Mouse (Mus musculus) left cerebral cortex, postnatal 25 days (tissue): ENCODE measurements around the gene Fbxo2. TPM values are rescaled to one million over a fixed set of nuclear protein-coding genes. Genes with fewer than 3 reads are reported as not detected.
"Not testable (repeated sequence)": the region's sequence is repeated elsewhere in the genome, so short reads cannot be mapped to it uniquely, and the experiment has no call there.

Experiments used
- DNase-seq, 2 experiments: peaks; one replicate each; pipeline ENCODE4 v3.0.0; 2022; ENCODE audit warnings: low spot score in 2 of 2, mixed read lengths in 1 of 2
- intact Hi-C: fragments of 180-260 bp; cut with DNase I; formaldehyde crosslinking; loops from one replicate; pipeline ENCODE4 v1.15.1; 2025
- total RNA-seq, 2 experiments: library from RNA; stranded (reverse); gene quantifications; 2 replicates each; pipeline ENCODE4 v1.2.3; 2021

The Fbxo2 gene
- total RNA-seq, 2 experiments from 2014 or later, result 86.8 to 87.2 TPM

DNA sequence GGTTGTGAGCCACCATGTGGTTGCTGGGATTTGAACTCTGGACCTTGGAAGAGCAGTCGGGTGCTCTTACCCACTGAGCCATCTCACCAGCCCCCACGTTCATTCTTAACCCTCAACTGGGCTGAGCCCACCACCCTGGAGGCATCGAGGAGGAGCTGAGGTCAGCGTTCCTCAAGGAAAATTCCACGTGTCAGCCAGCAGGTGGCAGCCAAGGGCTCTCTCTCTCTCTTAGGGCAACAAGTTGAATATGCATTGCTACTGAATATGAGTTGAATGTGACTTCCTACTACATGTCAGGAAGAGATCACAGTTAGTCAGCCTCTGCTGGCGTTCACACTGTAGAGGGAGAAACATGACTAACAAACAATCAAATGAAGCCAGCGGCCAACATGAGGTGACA, 7.9 kb downstream of the Fbxo2 start:
- intact Hi-C loops, result no loop called here
- DNase-seq, result peak in 1 of 2 experiments; percentile 61

- intact Hi-C loops, result no loop called here
- DNase-seq, result no peak
These were observed 9.2 kb downstream of the Fbxo2 start for GRCm38 (mm10) chr4:148169586-148169985.

DNA sequence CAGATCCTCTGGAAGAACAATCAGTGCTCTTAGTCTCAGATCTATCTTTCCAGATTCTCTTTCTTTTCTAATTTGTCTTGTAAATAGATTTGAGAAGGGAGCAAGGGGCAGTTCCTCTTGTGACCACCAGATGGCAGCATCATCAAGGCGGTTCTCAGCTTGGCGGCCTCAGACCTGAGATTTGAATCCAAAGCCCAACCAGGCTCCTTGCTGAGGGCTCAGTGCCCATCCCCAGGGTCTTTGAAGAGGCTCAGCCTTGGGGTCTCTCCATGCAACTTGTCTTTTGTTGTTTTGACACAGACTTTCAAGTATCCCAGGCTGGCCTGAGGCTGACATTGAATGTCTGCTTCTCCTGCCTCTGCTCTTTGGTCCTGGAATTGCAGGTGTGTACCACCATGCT, 10.4 kb downstream of the Fbxo2 start:
- intact Hi-C loops, result loop anchor here (1.0 to 5.0 kb wide), 4 partner anchors 46 to 258 kb away; no protein-coding TSS in a partner anchor
- peak; percentile 71 to 74 for DNase-seq

GRCm38 (mm10) chr4:148171261-148171660, 10.8 kb downstream of the Fbxo2 start:
- no peak for DNase-seq
- intact Hi-C loops, result loop anchor here (1.0 to 5.0 kb wide), 4 partner anchors 46 to 258 kb away; no protein-coding TSS in a partner anchor

DNA sequence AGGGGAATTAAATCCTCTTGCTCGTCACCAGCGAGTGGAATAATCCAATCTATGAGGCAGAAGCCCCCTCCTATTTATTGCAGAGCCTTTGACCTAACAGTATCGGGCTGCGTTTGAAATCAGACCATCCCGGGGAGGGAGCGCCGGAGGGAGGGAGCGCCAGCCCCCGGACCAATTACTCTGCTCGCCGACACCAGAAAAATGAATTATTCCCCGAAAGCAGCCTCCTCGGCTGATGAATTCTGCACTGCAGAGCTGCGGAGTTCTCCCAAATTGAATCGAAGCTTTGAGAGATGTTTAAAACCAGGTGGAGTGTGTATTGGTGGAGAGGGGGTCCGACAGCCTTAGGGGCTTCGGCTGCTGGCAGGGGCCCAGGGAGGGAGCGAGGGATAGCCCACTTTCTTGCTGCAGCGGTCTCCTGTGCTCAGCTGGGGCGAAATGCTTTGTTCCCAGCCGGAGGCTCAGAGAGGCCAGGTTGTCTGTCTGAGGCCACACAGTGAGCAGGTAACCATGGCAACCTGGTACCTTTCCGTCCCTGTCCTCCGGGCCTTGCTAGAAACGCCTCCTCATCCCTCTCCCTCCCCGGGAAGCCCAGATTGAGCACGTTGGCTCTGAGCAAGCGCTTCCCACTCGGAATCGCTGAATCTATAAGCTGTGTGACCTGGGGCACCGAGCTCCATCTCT, 13.5 kb downstream of the Fbxo2 start:
- DNase-seq, result peak; percentile 70 to 83

GRCm38 (mm10) chr4:148174495-148174862, 14.1 kb downstream of the Fbxo2 start:
- DNase-seq, result no peak
- intact Hi-C loops, result loop anchor here (5.0 kb wide), 2 partner anchors 43 to 63 kb away; no protein-coding TSS in a partner anchor

More for the DNA sequence above, 13.5 kb downstream of the Fbxo2 start:
- intact Hi-C loops, result loop anchor here (5.0 kb wide), 2 partner anchors 43 to 63 kb away; no protein-coding TSS in a partner anchor

DNA sequence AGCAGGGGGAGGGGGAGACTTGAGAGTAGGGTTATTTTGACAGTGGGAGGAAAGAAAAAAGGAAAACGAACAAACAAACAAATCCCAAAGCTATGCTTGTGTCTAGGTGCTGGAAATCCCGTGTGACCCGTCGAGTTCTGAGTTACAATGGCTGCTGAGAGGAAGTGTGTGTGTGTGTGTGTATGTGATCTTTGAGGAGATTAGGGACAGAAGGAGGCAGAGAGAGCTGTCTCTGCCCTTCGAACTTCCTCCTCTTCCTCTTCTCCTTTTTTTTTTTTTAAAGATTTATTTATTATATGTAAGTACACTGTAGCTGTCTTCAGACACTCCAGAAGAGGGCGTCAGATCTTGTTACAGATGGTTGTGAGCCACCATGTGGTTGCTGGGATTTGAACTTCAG, 16.2 kb downstream of the Fbxo2 start:
- DNase-seq, intact Hi-C loops: not testable (repeated sequence)

- intact Hi-C loops, result no loop called here
- DNase-seq, result no peak
These were observed 17.3 kb downstream of the Fbxo2 start for GRCm38 (mm10) chr4:148177716-148178115.

DNA sequence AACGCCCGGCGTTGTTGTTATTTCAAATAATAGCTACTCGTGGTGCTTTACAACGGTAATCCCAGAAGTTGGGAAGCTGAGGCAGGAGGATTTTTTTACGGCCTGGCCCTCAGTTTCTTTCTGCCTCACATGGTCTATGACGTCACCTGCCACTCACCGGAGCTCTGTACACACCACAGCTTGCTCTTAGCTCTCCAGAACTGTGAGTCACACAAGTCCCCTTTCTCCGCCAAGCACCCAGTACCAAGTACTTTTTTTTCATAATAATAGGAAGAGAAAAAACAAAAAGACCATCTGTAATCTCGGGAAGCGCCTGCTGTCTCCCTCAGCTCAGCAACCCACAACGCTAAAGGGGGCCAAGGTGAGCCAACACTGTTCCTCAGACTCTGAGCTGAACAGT, 21.1 kb downstream of the Fbxo2 start:
- DNase-seq, result no peak
- intact Hi-C loops, result no loop called here

GRCm38 (mm10) chr4:148182363-148182762, 21.9 kb downstream of the Fbxo2 start:
- DNase-seq, result no peak
- intact Hi-C loops, result no loop called here

DNA sequence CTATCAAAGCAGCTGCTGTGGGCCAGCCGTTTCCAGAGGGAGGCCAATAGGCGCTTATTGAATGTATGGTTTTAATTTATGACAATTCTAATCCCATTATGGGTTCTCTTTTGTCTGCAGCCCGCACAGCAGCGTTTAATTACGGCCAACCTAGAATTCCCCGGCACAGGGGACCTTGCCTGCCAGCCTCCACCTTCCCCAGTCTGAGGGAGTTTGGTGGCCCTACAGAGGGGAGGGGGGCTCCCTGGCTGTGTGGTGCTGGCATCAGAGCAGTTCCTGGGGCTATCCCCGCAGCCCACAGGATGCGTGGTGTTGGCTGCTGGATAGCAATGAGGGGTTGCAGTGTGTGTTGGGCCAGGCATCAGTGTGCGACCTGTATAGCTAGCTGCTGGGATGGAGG, 24.1 kb downstream of the Fbxo2 start:
- intact Hi-C loops, result no loop called here
- DNase-seq, result no peak

- no peak for DNase-seq
- intact Hi-C loops, result no loop called here
These were observed 25.4 kb downstream of the Fbxo2 start for GRCm38 (mm10) chr4:148185819-148186218.

- DNase-seq, intact Hi-C loops: not testable (repeated sequence)
These were observed 28.3 kb downstream of the Fbxo2 start for GRCm38 (mm10) chr4:148188767-148189166.

DNA sequence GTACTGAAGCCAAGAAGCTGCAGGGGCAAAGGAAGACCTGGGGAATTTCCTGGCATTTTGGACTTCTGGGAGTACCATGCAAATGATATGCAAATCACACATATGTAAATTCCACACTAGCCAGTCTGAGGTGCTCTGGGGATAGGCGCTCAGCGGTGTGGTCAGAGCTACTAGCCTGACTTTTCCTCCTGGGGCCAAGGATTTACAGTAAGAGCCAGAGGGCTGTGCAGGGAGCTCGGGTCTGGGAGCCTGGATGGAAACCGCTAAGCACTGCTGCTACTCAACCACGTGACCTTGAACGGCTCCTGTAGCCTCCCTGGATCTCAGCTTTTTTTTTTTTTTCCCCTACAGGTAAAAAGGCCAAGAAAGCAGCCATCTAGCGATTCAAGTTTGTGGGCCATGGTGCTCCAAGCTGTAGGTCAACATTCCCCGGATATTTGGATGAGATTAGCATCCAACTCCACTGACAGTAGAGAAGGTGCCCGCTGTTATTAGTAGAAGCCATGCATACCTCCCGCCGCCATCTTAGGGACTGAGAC, 32.4 kb downstream of the Fbxo2 start:
- intact Hi-C loops, result no loop called here
- no peak for DNase-seq

DNA sequence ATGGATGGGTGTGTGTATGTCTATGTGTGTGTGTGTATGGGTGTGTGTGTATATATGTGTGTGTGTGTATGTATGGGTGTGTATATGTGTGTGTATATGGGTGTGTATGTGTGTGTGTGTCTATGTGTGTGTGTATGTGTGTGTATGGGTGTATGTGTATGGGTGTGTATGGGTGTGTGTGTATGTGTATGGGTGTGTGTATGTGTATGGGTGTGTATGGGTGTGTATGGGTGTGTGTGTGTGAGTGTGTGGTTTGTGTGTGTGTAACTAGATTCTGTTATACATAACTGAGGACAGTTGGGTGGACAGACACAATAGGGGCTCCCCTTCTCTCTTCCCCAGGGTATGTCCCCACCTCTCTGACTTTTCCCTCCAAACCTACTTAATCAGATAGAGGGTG, 34.0 kb downstream of the Fbxo2 start:
- intact Hi-C loops, result no loop called here
- no peak for DNase-seq

GRCm38 (mm10) chr4:148198721-148199120, 38.3 kb downstream of the Fbxo2 start:
- no peak for DNase-seq
- intact Hi-C loops, result no loop called here

- intact Hi-C loops, result no loop called here
- DNase-seq, result no peak
These were observed 43.1 kb downstream of the Fbxo2 start for GRCm38 (mm10) chr4:148203557-148203956.

DNA sequence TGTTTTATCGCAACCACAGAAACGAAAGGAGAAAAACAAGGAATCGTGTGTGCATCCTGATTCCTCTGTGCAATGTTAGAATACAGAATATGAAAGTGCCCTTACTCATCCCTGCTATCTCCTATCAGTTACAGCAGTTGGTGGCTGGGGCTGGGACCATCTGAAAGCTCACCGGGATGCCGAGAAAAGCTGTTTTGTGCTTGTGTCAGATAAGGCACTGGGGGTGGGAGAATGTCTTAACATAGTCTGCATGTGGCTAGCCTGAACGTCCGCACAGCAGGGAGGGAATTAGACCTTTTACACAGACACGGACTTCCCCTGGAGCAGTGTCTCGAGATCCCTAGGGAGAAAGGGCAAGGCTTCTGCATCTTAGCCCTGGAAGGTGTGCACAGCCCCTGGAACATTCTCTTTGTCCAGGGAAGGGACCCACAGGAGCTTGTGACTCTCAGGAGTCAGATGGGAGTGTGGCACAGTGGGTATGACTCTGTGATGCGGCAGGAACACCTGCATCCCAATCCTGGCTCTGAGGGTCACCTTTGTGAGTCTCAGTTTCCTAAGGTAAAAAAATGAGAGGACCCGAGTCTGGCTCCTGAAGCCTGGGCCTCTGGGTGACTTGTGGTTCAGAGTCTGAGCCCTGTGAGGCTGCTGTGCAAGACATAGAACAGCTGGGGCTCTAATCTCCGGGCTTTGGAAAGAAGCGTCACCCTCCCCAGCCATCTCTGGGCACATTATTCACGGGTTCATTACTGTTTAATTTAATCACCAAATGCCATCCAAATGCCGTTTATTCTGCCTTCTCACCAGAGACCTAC, 43.8 kb downstream of the Fbxo2 start:
- intact Hi-C loops, result no loop called here
- DNase-seq, result no peak

DNA sequence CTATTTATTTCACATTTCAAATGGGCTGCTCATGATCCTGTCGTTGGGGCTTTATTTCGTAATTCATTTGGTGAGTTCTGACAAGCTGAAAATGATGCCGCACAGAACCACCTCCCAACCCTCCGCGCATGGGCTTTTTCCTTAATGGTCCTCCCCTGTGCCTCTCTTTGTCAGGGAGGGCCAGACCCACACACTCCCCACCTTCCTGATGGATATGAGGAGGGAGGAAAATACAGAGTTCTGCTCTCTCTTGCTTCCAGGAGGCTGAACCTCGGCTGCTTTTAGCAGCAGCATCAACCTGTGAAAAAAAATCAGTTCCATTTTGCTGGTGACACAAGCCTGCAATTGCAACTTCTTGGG, 44.4 kb downstream of the Fbxo2 start:
- intact Hi-C loops, result no loop called here
- no peak for DNase-seq

GRCm38 (mm10) chr4:148214460-148215136, 54.2 kb downstream of the Fbxo2 start:
- DNase-seq, result peak; percentile 69 to 92
- intact Hi-C loops, result loop anchor here (2.0 to 5.0 kb wide), 3 partner anchors 42 to 143 kb away; no protein-coding TSS in a partner anchor
